ENCODE assay signal across 11 mouse cellular contexts in genomic region chr12:10654466-10655184, GRCm38 (mm10).
DNase-seq lines count a peak whose midpoint lies in the region.
"Had no signal": no experiment of that assay in that cellular context is flagged by ENCODE, and none has a peak within 500 bp of the region (broad histone marks: within the 10 kb centered on the region; RNA-seq: fewer than 3 reads in every experiment).

No protein-coding gene starts in this region.

- intact Hi-C loops in left cerebral cortex, postnatal 4 days (cut with DNase I) = no loop called here

- peak; percentile 36 for DNase-seq in left cerebral cortex, postnatal 4 days
- no peak for DNase-seq in left cerebral cortex, adult 11 months (ENCODE audit: low spot score)
- peak; percentile 37 for DNase-seq in cerebellum, adult 8-10 months
- DNase-seq in layer of hippocampus, adult 18-20 months (ENCODE audit: low spot score in 2 of 2) = peak; percentile 22 to 60
- peak; percentile 8 for DNase-seq in telencephalon, adult 2 months (ENCODE audit: low read depth, low spot score)
- DNase-seq in retina, postnatal 1 day = no peak
- no peak for DNase-seq in thymus, postnatal 10 days (ENCODE audit: low spot score in 2 of 2)
- DNase-seq: gastrocnemius, postnatal 10 days; kidney, adult 8-10 months; liver, embryonic 13.5 days; thymus, postnatal 25 days had no signal

Comparison
In these comparisons a context has a peak if more than half of its experiments do, and no peak if none do; other contexts are left out.
1. DNase-seq: peak in left cerebral cortex, postnatal 4 days (single experiment), cerebellum, adult 8-10 months (single experiment), layer of hippocampus, adult 18-20 months (2 of 2) and telencephalon, adult 2 months (single experiment); none in left cerebral cortex, adult 11 months (single experiment), retina, postnatal 1 day (single experiment) and thymus, postnatal 10 days (0 of 2).